Mouse (Mus musculus) embryonic facial prominence, embryonic 12.5 days (tissue): ENCODE data around the gene Stk16. TPM values are rescaled to one million over a fixed set of nuclear protein-coding genes. Genes with fewer than 3 reads are reported as not detected.

Experiments
- ATAC-seq: fragments of 200-750 bp; cut with Nextera tagmentation; 2 replicates; pipeline ENCODE4 v1.8.0; 2017; ENCODE audit not compliant: insufficient number of reproducible peaks, insufficient read depth, low FRiP score, low TSS enrichment
- H3K27ac ChIP-seq: fragments of 300-500 bp; sonication (generic); 2 replicates; pipeline ENCODE4 v1.5.1; 2016; ENCODE audit warnings: mild to moderate bottlenecking
- H3K27me3 ChIP-seq: fragments of 300-500 bp; sonication (generic); 2 replicates; pipeline ENCODE4 v1.6.1; 2016; ENCODE audit warnings: mild to moderate bottlenecking, moderate library complexity
- H3K36me3 ChIP-seq: fragments of 300-500 bp; sonication (generic); 2 replicates; pipeline ENCODE4 v1.6.1; 2016; ENCODE audit warnings: mild to moderate bottlenecking
- H3K4me1 ChIP-seq: fragments of 300-500 bp; sonication (generic); 2 replicates; pipeline ENCODE4 v1.6.1; 2016
- H3K4me2 ChIP-seq: fragments of 300-500 bp; sonication (generic); replicated peaks from 2 replicates; pipeline ENCODE4 v1.6.1; 2016; ENCODE audit warnings: mild to moderate bottlenecking, moderate library complexity
- H3K4me3 ChIP-seq: fragments of 300-500 bp; sonication (generic); 2 replicates; pipeline ENCODE4 v1.5.1; 2016; ENCODE audit warnings: mild to moderate bottlenecking
- H3K9ac ChIP-seq: fragments of 300-500 bp; sonication (generic); 2 replicates; pipeline ENCODE4 v1.6.1; 2016; ENCODE audit warnings: mild to moderate bottlenecking, moderate library complexity
- H3K9me3 ChIP-seq: fragments of 300-500 bp; sonication (generic); 2 replicates; pipeline ENCODE4 v1.6.1; 2016; ENCODE audit warnings: mild to moderate bottlenecking, moderate library complexity
- WGBS: fragments of 180-500 bp; shearing (Covaris S2); methylation state at CpG from one replicate; pipeline ENCODE4 v1.1.7; 2016; 5-methylcytosine and 5-hydroxymethylcytosine counted together
- polyA plus RNA-seq: library from polyadenylated mRNA; unstranded; fragments of >200 nt; fragmentation: Nextera tagmentation; extraction: Ambion mirVana; gene quantifications from 2 replicates; pipeline ENCODE4 v1.2.1, GENCODE M21; 2016

Stk16 gene
- polyA plus RNA-seq, 1 experiment from 2014 or later, result 132 TPM

- H3K4me3 ChIP-seq, result no peak overlapping the region
- no peak overlapping the region for H3K27ac ChIP-seq
- H3K36me3 ChIP-seq, result peaks cover 34% of the 10 kb centered on the region
- no peaks in the 10 kb centered on the region for H3K9me3 ChIP-seq
- H3K9ac ChIP-seq, result no peak overlapping the region
- 74% methylated on average over 5 of the region's 5 CpGs for WGBS
- H3K27me3 ChIP-seq, result peaks cover 38% of the 10 kb centered on the region
- H3K4me1 ChIP-seq, result peaks cover 24% of the 10 kb centered on the region
- ATAC-seq, result no peak
- H3K4me2 ChIP-seq, result no peak overlapping the region
Measured at GRCm38 (mm10) chr1:75214886-75215285, 4.2 kb downstream of the Stk16 start.

GRCm38 (mm10) chr1:75215785-75216184 is 5.1 kb downstream of the Stk16 start:
- Histone ChIP-seq H3K4me1 (peaks cover 20% of the 10 kb centered on the region), H3K36me3 (peaks cover 34% of the 10 kb centered on the region), H3K4me3 (no peak overlapping the region), H3K4me2 (no peak overlapping the region), H3K27ac (no peak overlapping the region), H3K9ac (no peak overlapping the region), H3K9me3 (no peaks in the 10 kb centered on the region), H3K27me3 (peaks cover 47% of the 10 kb centered on the region)
- ATAC-seq, result no peak
- WGBS, result 93% methylated on average over 9 of the region's 9 CpGs

GRCm38 (mm10) chr1:75216797-75217585 is 6.4 kb downstream of the Stk16 start:
- Histone ChIP-seq H3K4me3 (no peak overlapping the region), H3K27ac (no peak overlapping the region), H3K27me3 (peaks cover 57% of the 10 kb centered on the region), H3K9ac (no peak overlapping the region), H3K9me3 (no peaks in the 10 kb centered on the region), H3K36me3 (peaks cover 31% of the 10 kb centered on the region), H3K4me2 (no peak overlapping the region), H3K4me1 (peaks cover 10% of the 10 kb centered on the region)
- ATAC-seq, result no peak
- WGBS, result 76% methylated on average over 13 of the region's 13 CpGs

- WGBS, result 5% methylated on average over 6 of the region's 6 CpGs
- H3K27me3 ChIP-seq, result peaks cover 62% of the 10 kb centered on the region
- peaks cover 23% of the 10 kb centered on the region for H3K36me3 ChIP-seq
- peaks cover 9% of the 10 kb centered on the region; the same call in 1 of the 2 replicates for H3K4me1 ChIP-seq
- no peak overlapping the region for H3K27ac ChIP-seq
- peak overlapping the region; percentile 92 for H3K4me2 ChIP-seq
- peak overlapping the region; percentile 50; the same call in 1 of the 2 replicates for H3K4me3 ChIP-seq
- no peaks in the 10 kb centered on the region for H3K9me3 ChIP-seq
- H3K9ac ChIP-seq, result no peak overlapping the region
- ATAC-seq, result no peak
Measured at GRCm38 (mm10) chr1:75217893-75218226, 7.2 kb downstream of the Stk16 start.

GRCm38 (mm10) chr1:75218227-75219001 is 7.8 kb downstream of the Stk16 start:
- WGBS, result 1% methylated on average over 38 of the region's 38 CpGs
- Histone ChIP-seq H3K9ac (peak overlapping the region; percentile 39), H3K4me2 (peak overlapping the region; percentile 92), H3K4me3 (peak overlapping the region; percentile 50), H3K27me3 (peaks cover 62% of the 10 kb centered on the region), H3K27ac (no peak overlapping the region), H3K9me3 (no peaks in the 10 kb centered on the region), H3K36me3 (peaks cover 17% of the 10 kb centered on the region), H3K4me1 (peaks cover 9% of the 10 kb centered on the region; the same call in 1 of the 2 replicates)
- ATAC-seq, result no peak; the same call in 1 of the 2 replicates

- peaks cover 62% of the 10 kb centered on the region for H3K27me3 ChIP-seq
- H3K4me3 ChIP-seq, result peak overlapping the region; percentile 50
- H3K9ac ChIP-seq, result peak overlapping the region; percentile 39
- H3K4me1 ChIP-seq, result peaks cover 9% of the 10 kb centered on the region; the same call in 1 of the 2 replicates
- no peak overlapping the region for H3K27ac ChIP-seq
- no peaks in the 10 kb centered on the region for H3K9me3 ChIP-seq
- H3K36me3 ChIP-seq, result peaks cover 10% of the 10 kb centered on the region
- peak overlapping the region; percentile 92 for H3K4me2 ChIP-seq
- under 1% methylated on average over 24 of the region's 24 CpGs for WGBS
- peak; percentile 41; the same call in 1 of the 2 replicates for ATAC-seq
Measured at GRCm38 (mm10) chr1:75219078-75219477, 8.4 kb downstream of the Stk16 start.

- H3K27ac ChIP-seq, result no peak within 1 kb of the TSS
- H3K36me3 ChIP-seq, result peaks cover 6% of the 10 kb centered on the region
- H3K9ac ChIP-seq, result peak within 1 kb of the TSS; percentile 39
- peaks cover 9% of the 10 kb centered on the region; the same call in 1 of the 2 replicates for H3K4me1 ChIP-seq
- H3K4me2 ChIP-seq, result peak within 1 kb of the TSS; percentile 92
- H3K9me3 ChIP-seq, result no peaks in the 10 kb centered on the region
- no peak; the same call in 1 of the 2 replicates for ATAC-seq
- peaks cover 62% of the 10 kb centered on the region for H3K27me3 ChIP-seq
- WGBS, result under 1% methylated on average over 34 of the region's 34 CpGs
- H3K4me3 ChIP-seq, result peak within 1 kb of the TSS; percentile 50
Measured at GRCm38 (mm10) chr1:75219531-75219930, 8.9 kb downstream of the Stk16 start, which contains the start of gene Tuba4a. TSS of gene Tuba4a (minus strand) at chr1:75219865.

GRCm38 (mm10) chr1:75221538-75221937 is 10.9 kb downstream of the Stk16 start:
- WGBS, result 78% methylated on average over 3 of the region's 3 CpGs
- no peak overlapping the region for H3K27ac ChIP-seq
- H3K36me3 ChIP-seq, result no peaks in the 10 kb centered on the region
- ATAC-seq, result no peak
- no peaks in the 10 kb centered on the region for H3K9me3 ChIP-seq
- H3K4me2 ChIP-seq, result no peak overlapping the region
- peaks cover 9% of the 10 kb centered on the region; the same call in 1 of the 2 replicates for H3K4me1 ChIP-seq
- H3K9ac ChIP-seq, result no peak overlapping the region
- no peak overlapping the region for H3K4me3 ChIP-seq
- H3K27me3 ChIP-seq, result peaks cover 58% of the 10 kb centered on the region

GRCm38 (mm10) chr1:75222926-75223325 is 12.3 kb downstream of the Stk16 start:
- Histone ChIP-seq H3K27me3 (peaks cover 46% of the 10 kb centered on the region), H3K27ac (no peak overlapping the region), H3K9me3 (no peaks in the 10 kb centered on the region), H3K4me2 (no peak overlapping the region), H3K4me1 (peaks cover 9% of the 10 kb centered on the region; the same call in 1 of the 2 replicates), H3K9ac (no peak overlapping the region), H3K4me3 (no peak overlapping the region), H3K36me3 (no peaks in the 10 kb centered on the region)
- 73% methylated on average over 6 of the region's 6 CpGs for WGBS
- ATAC-seq, result no peak

- no peaks in the 10 kb centered on the region for H3K36me3 ChIP-seq
- WGBS, result 62% methylated on average over 6 of the region's 6 CpGs
- H3K4me1 ChIP-seq, result peaks cover 4% of the 10 kb centered on the region; the same call in 1 of the 2 replicates
- H3K27me3 ChIP-seq, result peaks cover 40% of the 10 kb centered on the region
- no peak for ATAC-seq
- no peak overlapping the region for H3K4me2 ChIP-seq
- no peak overlapping the region for H3K27ac ChIP-seq
- no peaks in the 10 kb centered on the region for H3K9me3 ChIP-seq
- H3K9ac ChIP-seq, result no peak overlapping the region
- H3K4me3 ChIP-seq, result no peak overlapping the region
Measured at GRCm38 (mm10) chr1:75223532-75223931, 12.9 kb downstream of the Stk16 start.

- peaks cover 21% of the 10 kb centered on the region for H3K27me3 ChIP-seq
- no peak overlapping the region for H3K9ac ChIP-seq
- no peak overlapping the region for H3K4me2 ChIP-seq
- no peaks in the 10 kb centered on the region for H3K36me3 ChIP-seq
- H3K9me3 ChIP-seq, result no peaks in the 10 kb centered on the region
- ATAC-seq, result no peak
- 77% methylated on average over 3 of the region's 3 CpGs for WGBS
- no peak overlapping the region for H3K27ac ChIP-seq
- H3K4me1 ChIP-seq, result no peaks in the 10 kb centered on the region
- no peak overlapping the region for H3K4me3 ChIP-seq
Measured at GRCm38 (mm10) chr1:75225473-75225872, 14.8 kb downstream of the Stk16 start.
